Mouse (Mus musculus): ENCODE results near the gene Tex14.

Gene Tex14

DNA sequence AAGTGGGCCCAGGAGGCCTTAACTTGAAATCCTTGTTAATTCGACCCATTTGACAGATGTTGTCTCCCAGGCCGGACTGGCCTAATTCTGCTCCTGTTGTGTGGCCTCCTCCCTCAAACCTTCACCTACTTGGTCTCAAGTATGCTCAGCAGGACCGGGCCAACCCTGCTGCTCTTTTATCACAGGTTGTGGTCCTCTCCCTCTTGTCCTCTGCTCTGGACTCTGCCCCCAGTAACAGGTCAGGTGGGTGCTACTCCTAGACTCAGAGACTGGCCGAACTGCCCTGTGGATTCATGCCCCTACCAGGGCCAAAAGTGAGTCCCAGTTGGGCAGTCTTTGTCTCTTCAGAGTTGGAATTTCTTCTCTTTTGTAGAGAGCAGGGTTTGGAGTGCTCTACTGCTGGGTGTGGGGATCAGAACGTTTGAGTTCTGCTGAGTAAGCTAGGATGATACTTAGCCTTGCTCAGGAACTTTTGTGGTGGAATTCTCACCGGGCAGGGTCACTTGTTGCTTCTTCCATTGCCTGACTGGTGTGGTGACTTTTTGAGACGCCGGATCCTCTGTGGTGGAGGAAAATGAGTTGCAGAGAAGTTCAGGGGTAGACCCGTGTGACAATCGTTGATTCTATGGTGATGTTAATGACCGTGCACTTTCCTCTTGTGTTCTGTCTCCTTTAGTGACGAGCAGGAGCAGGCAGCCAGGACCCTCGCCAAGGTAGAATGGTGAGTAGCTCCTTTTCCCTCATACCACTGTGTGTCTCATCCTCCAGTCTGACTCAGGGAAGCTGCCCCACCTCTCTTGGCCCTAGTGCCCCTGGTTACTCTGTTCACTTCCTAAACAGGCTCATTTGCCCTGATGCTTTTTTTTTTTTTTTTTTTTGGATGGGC, 188.1 kb downstream of the Tex14 start:
- DNase-seq (ENCODE audit: low spot score): no peak

DNA sequence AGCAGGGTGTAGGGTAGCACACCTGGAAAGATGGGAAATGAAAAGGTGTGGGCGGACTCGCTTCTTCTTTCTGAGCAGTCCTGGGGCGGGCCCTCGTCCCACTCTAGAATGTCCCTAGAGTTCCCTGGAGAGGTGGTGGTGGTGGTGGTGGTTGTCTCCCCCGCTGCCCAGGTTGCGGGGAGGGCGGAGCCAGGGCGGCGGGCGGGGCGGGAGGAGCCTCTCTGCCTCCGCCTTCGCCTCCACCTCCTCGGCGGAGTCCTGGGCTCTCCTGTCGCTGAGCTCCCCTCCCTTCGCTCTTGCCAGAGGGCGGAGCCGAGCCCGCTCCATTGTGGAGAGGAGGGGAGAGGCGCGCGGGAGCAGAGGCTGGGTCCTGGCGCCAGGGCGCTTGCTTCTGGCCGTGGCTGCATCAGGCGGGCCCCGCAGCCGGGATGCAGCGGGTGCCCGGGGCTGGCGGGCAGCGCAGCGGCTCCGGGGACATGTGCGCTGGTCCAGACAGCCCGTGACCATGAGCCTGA, 190.5 kb downstream of the Tex14 start:
- DNase-seq (ENCODE audit: low spot score): peak; percentile 91

DNA sequence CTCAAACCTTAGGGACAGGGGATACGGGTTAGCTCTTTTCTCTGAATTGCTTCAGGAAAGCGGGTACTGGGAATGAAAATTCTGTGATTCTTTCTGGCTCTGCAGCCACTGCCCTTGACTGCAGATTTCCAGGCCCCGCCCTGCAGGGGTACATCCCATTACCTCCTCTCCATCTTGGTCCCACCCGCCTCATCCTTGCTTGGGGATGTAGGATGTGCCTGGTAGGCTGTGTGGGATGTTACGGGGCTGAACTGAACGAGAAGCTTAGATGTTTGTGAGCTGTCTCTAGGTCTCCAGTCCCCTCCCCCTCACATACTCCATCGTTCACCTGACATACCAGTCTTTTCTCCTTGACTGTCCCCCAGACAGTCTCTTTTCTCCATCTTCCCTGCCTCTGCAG, 191.1 kb downstream of the Tex14 start:
- DNase-seq (ENCODE audit: low spot score): no peak

DNA sequence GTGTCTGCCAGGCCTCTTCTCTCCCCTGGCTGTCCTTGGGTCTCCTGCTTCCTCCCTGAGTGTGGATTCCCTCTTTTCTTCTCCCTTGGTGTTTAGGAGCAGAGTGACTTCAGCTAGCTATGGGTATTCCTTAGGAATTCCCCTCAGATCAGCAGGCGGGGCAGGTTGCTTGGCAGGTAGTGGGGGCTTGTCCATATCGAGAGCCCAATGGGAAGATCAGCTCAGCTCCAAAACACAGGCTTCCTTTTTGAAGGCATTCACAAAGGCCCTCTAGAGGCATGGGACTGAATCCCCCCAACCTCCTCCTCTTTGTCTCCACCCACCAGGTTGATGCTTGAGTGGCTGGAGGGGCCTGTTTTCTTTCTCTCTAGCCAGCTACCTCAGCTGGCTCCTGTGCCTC, 191.6 kb downstream of the Tex14 start:
- no peak for DNase-seq (ENCODE audit: low spot score)

DNA sequence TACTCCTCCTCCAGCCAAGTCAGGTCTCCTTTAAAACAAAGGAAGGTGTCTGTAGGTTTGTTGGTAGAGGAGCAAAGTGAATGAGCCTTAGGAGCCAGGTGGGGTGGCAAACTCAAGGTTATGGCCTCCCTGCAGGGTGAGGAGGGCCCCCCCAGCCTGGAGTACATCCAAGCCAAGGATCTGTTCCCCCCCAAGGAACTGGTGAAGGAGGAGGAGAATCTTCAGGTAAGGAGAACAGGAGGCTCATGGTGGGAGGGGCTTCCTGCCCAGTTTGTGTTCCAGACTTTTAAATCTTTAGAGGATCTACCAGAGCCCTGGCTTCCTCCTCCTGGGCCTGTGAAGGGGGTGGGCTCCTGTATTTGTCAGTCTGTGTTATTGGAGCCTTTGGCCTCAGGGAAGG, 192.2 kb downstream of the Tex14 start:
- no peak for DNase-seq (ENCODE audit: low spot score)

DNA sequence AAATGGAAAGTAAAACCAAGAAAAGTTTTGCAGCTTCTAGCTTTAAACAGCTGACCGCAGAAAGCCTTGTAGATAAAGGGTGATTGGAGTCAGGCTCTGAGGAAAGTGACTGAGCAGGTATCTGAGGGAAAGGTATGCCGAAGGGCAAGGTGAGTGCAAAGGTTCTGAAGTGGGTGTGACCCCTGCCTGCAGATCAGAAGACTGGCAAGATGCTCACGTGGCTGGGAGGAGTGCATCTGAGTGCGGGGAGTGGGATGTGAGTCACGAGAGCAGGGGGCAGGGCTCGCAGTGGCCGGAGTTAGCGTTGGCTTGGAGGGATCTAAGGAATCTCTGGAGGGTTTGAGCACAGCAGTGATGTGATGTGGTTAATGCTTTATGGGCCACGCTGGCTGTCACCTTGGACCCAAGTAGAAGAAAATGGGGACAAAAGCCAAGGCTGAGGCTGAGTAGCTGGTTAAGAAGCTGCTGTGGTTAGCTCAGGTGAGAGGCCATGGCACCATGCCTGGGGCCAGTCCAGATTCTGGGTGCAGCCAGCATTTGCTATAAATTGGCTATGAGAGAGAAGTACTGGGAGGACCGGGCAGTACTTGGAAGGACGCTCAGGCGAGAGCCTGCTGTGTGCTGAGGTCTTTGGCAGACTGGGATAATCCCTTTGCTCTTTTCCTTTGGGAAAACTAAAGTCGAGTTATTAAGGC, 194.7 kb downstream of the Tex14 start:
- DNase-seq (ENCODE audit: low spot score): no peak

DNA sequence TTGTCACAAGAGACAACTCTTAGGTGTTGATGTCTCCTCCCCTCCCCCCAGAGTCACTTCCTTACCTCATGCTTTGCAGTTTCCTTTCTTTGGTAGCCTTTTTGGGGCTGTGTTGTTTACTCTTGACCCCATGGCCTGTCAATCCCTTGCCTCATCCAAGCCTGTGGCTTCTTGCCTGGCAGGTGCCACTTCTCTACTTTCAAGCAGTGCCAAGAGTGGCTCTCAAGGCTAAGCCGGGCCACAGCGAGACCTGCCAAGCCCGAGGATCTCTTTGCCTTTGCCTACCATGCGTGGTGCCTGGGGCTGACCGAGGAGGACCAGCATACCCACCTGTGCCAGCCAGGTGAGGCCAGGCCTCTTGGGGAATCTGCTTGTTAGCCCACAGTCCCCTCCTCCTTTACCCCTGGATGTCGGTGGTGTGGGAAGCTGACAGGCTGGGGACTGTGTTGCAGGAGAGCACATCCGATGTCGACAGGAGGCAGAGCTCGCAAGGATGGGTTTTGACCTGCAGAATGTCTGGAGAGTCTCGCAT, 195.5 kb downstream of the Tex14 start:
- no peak for DNase-seq (ENCODE audit: low spot score)

DNA sequence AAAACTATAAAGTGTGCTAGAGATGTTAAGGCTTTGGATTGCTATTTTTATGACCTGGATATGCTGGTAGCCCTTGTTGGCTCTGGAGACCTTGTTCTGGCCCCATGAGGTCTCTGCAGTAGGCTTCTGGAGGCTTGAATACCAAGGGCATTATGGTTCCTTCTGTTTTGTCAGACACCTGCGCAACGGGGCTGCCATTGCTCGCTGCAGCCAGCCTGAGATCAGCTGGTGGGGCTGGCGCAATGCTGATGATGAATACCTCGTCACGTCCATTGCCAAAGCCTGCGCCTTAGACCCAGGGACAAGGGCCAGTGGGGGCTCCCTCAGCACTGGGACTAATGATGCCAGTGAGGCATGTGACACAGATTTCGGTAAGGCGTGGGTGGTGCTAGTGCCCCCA, 197.4 kb downstream of the Tex14 start:
- DNase-seq (ENCODE audit: low spot score): no peak

DNA sequence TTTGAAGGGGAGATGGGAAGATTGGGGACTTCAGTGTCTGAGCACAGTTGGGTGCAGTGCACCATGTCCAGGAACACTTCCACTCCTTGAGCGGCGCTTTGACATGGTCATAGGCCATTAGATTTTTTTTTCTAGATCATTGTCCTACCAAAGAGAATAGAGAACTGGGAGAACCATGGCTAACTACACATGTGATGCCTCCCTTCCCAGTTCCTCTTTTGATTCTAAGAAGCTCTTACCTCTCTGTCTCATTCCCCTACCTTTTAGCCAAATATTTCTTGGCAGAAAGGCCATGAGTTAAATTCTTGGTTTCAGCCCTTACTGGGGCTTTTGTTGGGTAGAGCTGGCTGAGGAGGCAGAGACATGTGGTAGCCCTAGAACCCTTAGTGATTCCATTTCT, 198.7 kb downstream of the Tex14 start:
- DNase-seq (ENCODE audit: low spot score): no peak
